Mouse (Mus musculus): ENCODE measurements around the gene Sh2d3c.

Sh2d3c gene

DNA sequence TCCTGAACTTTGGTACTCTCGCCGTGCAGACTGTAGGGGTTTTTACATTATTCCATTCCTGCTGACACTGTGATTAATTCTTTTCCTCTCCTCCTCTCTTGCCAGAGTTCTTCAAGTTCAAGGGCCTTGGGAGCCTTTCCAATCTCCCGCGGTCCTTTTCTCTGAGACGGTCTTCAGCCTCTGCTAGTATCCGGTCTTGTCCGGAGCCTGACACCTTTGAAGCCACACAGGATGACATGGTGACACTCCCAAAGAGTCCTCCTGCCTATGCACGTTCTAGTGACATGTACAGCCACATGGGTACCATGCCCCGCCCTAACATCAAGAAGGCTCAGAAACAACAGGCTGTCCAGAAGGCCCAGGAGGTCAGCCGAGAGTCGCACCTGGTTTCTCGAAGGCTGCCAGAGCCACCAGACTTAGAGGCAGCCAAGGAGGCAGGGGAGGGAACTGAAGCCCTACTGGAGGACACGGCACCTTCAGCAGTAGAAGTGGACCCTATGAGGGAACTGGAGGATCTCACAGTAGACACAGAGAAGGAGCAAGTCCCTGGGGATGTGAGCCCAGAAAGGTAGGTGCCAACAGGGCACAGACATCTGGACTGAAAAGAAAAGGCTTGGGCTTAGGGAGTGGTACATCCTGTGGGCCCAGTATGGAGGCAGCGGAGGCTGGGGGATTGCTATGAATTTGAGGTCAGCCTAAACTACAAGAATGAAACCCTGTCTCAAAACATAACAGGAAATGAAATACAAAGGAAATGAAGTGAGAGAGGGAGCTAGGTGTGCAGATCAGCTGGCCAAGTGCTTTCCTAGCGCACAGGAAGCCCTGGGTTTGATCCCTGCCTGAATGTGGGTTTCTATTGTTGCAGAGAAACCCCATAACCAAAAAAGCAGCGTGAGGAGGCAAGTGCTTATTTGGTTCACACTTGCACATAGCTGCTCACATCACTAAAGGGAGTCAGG, 4.3 kb downstream of the Sh2d3c start:
- DNase-seq (ENCODE audit: low spot score in 2 of 2), result no peak

GRCm38 (mm10) chr2:32727435-32727834, 6.6 kb downstream of the Sh2d3c start:
- peak; percentile 78 to 89 for DNase-seq (ENCODE audit: low spot score in 2 of 2)

DNA sequence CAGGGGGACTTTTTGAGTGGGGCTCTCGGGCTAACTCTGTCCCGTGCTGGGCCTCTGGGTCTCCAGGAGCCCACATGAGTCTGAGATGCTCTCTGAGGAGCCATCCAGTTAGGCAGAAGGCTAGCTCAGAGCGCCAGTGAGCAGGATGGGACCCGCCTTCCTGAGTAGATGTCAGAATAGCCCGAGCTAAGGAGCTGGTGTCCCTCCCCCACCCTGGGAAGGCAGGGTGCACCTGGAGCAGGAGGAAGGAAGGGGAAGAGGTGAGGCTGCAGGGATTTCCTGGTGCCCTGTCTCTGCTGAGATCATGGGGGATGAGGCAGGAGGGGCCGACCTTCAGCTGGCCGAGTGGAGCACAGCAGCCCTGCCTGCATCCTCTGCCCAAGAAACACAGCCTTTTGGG, 7.6 kb downstream of the Sh2d3c start:
- no peak for DNase-seq (ENCODE audit: low spot score in 2 of 2)

DNA sequence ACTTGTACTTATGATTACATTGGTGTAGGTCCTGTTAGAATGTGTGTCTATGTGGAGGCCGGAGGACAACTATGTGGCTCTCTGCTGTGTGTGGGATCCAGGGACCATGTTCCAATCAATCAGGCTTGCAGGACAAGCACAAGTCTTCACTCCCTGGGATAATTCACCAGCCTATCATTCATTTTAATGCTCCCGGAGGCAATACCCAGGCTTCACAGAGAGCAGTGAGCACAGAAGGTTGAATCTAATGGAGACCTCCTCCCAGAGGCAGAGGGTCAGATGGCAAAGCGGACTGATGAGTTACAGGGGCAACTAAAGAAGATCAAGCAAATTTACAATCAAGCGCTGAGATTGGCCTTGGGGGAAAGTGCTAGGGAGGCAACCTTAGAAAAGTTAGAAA, 8.7 kb downstream of the Sh2d3c start:
- no peak for DNase-seq (ENCODE audit: low spot score in 2 of 2)

DNA sequence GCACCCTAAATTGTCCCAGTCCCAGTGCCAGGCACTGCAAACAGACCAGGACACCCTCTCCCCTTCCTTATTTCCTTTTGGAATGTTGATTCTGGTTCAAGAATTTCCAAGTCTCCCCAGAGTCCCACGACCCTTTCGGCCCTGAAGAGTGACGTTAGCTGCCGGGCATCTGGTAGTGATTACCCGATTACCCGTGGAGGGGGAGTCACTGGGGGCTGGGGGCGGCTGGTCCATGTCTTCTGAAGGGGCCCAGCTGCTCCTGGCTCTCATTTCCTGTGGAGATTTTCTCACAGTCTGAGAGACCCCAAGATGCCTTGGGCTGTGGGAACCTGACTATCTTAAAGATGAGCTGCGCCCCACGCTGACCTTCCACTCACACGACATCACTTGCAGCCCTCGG, 10.0 kb downstream of the Sh2d3c start:
- no peak for DNase-seq (ENCODE audit: low spot score in 2 of 2)

- no peak for DNase-seq (ENCODE audit: low spot score in 2 of 2)
These were observed 11.1 kb downstream of the Sh2d3c start for GRCm38 (mm10) chr2:32731911-32732310.

GRCm38 (mm10) chr2:32732695-32733094, 11.8 kb downstream of the Sh2d3c start:
- DNase-seq (ENCODE audit: low spot score in 2 of 2), result no peak

- DNase-seq (ENCODE audit: low spot score in 2 of 2), result no peak
These were observed 13.6 kb downstream of the Sh2d3c start for GRCm38 (mm10) chr2:32734480-32734879.

GRCm38 (mm10) chr2:32734933-32735332, 14.1 kb downstream of the Sh2d3c start:
- DNase-seq (ENCODE audit: low spot score in 2 of 2), result no peak

DNA sequence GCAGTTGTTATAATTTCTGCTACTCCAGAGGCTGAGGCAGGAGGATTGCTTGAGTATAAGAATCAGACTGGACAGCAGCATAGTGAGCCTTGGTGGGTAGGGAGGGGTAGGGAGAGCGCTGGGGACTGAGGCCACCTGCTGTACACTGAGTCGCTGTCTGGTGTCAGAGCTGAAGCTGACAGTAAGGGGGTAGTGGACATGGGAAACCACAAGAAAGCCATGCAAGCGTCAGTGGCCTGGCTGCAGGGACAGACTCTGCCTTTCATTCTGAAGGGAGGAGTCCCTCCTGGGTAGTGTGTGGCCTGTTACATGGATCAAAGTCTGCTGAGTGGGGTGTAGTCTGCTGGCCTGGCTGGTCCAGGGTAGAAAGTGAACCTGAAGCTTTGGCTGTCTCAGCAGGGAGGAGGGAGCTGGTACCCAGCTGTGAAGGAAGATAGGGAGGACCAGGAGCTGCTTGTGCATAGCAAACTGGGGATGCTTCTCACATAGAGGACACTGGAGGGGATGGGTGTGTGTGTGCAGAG, 15.5 kb downstream of the Sh2d3c start:
- no peak for DNase-seq (ENCODE audit: low spot score in 2 of 2)

- no peak for DNase-seq (ENCODE audit: low spot score in 2 of 2)
These were observed 16.2 kb downstream of the Sh2d3c start for GRCm38 (mm10) chr2:32737008-32737407.

- no peak for DNase-seq (ENCODE audit: low spot score in 2 of 2)
These were observed 18.5 kb downstream of the Sh2d3c start for GRCm38 (mm10) chr2:32739311-32739710.

- DNase-seq (ENCODE audit: low spot score in 2 of 2), result no peak
These were observed 20.0 kb downstream of the Sh2d3c start, which contains the start of gene 6330409D20Rik for GRCm38 (mm10) chr2:32740916-32741272. TSS of gene 6330409D20Rik (minus strand) at chr2:32741016.

- peak in 1 of 2 experiments; percentile 59 for DNase-seq (ENCODE audit: low spot score in 2 of 2)
These were observed 20.7 kb downstream of the Sh2d3c start for GRCm38 (mm10) chr2:32741273-32742172.

- peak; percentile 64 to 84 for DNase-seq (ENCODE audit: low spot score in 2 of 2)
These were observed 21.3 kb downstream of the Sh2d3c start for GRCm38 (mm10) chr2:32742173-32742531.

DNA sequence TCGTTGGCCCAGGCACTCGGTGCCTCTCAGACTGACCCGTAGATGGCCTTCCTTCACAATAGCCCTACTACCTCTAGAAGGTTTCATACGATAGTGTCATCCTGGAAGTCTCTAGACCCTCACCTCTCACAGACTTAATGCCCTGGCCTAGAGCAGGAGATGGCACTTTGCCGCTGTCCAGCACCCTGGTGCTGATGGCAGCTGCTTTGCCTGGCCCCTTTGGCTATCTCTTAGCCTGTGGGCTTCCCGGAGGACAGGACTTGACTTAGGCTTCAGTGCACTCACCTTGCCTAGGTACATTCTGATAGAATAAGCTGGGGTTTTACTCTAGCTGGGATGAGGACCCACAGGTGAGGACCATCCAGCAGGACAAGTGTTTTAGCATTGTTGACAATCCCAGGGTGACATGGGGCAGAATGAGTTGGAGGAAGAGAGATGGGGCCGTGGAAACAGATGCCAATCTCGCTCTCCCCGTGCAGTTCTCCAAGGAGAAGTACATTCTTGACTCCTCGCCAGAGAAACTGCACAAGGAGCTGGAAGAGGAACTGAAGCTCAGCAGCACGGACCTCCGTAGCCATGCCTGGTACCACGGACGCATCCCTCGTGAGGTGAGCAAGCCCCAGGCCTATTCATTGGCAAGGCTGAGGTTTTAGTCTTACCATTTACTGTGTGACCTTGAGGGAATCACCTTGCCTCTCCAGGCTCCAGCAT, 23.6 kb downstream of the Sh2d3c start:
- no peak for DNase-seq (ENCODE audit: low spot score in 2 of 2)

GRCm38 (mm10) chr2:32749082-32749481, 28.2 kb downstream of the Sh2d3c start:
- no peak for DNase-seq (ENCODE audit: low spot score in 2 of 2)

DNA sequence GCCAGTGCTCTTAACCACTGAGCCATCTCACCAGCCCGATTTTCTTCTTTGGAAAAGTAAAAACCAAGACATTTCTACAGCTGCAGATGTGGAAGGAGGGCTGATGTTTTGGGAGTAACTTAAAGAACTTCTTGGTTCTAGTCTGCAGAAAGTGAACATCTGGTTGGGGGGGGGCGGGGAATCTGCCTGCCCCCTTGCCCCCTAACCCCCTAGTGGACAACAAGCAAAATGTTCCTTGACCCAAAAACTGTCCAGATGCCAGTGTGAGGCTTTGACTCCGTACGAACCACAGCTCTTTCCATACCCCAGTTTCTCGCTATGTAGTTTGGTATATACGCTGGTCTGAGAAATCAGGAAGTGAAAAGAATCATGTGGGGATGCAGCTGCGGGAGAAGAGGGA, 29.3 kb downstream of the Sh2d3c start:
- DNase-seq (ENCODE audit: low spot score in 2 of 2), result no peak

DNA sequence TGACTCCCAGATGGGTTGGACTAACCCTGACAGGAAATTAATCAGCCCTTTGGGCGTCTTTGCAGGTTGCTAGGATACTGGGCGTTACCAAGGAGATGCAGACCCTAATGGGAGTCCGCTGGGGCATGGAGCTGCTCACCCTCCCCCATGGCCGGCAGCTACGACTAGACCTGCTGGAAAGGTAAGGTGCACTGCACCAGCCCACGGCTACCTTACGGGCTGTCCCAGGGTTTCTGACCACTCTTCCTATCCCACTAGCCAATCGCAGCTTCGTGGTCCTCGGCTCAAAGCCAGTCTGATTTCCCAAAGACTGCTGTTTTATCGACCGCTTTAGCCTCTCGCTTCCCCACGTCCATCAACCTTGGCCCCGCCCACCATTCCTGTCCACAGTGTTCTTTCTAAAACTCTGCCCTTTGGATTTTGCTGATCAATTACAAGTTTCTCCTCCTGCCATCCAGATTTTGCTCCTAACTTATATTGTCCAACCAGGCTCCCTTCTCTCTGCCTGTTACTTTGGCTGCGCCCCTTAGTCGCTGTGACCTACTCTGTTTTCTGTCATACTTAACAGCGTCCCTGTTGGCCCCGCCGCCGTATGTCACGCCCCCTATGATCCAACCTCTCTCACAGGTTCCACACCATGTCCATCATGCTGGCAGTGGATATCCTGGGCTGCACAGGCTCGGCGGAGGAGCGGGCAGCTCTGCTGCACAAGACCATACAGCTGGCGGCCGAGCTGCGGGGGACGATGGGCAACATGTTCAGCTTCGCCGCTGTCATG, 30.2 kb downstream of the Sh2d3c start:
- no peak for DNase-seq (ENCODE audit: low spot score in 2 of 2)

DNA sequence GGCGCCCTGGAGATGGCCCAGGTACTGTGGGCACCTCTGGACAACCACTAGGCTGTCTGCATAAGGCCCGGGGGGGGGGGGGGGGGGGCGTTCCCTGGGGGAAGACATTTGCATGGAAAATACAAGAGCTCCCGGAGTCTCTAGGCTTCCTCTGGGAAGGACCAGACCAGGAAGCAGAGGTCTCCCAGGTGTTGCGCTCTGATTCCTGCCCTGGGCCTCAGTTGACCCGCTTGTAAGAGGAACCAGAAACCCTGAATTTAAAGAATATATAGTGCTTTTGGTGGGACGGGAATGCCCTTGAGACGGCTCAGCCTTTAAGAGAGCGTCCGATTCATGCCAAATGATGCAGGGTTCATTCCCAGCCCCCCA, 30.8 kb downstream of the Sh2d3c start:
- no peak for DNase-seq (ENCODE audit: low spot score in 2 of 2)

DNA sequence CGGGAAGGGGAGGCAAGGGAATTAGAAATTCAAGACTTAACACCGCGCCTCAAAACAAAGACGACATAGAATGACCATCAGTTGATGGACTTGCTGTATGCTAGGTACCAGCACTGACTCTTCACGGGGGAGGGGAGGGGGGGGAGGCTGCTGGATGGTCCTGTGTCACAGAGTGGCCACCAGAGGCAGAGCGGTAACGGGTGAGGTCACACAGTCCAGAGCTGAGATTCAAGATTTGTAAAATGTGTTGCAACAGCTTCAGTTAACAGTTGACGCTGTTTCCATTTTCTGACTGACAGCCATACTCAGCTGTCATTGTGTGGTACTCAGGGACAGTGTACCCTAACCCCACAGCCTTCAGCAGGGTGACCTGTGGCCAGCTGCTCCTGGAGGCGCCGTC, 31.3 kb downstream of the Sh2d3c start:
- DNase-seq (ENCODE audit: low spot score in 2 of 2), result no peak
